Mouse (Mus musculus) neutrophil, adult 65 days (primary cell): ENCODE data around the gene Olfr126. TPM values are rescaled to one million over a fixed set of nuclear protein-coding genes. Genes with fewer than 3 reads are reported as not detected.

Experiments
- total RNA-seq: library from RNA; stranded (reverse); gene quantifications from 2 replicates; pipeline ENCODE4 v1.2.4, GENCODE M21; 2023

Gene Olfr126
- not detected in 2 replicates for total RNA-seq

GRCm38 (mm10) chr17:37847183-37847582, at the start of gene Olfr126:
Gene Olfr126 (plus strand): TSS chr17:37847483.

GRCm38 (mm10) chr17:37799588-37799987, 47.7 kb upstream of the Olfr126 start, which contains the start of gene Olfr124:
Gene Olfr124 (plus strand): TSS chr17:37799888.

GRCm38 (mm10) chr17:37832649-37833048, 14.6 kb upstream of the Olfr126 start, which contains the start of gene Olfr125:
Gene Olfr125 (plus strand): TSS chr17:37832949.

DNA sequence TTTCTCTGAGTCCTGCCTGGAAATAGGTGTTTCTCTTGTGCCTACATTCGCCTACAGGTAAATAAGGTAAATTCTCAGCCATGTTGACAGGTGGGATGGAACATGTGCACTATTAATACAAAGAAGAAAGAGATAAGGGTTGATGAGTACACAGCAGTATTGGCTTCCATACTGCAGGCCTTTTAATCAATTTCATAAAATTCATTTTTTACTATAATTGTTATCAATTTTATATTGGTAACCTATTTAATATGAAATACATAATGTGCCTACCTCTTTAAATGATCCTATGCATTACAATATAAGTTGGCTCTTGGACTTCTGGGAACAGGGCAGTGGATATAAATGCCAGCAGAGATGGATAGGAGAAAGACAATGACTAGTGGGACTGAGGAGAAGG, 52.9 kb downstream of the Olfr126 start, which contains the start of gene Olfr127:
Gene Olfr127, plus strand, starts transcription at position 301 of the 400 bp plus-strand sequence.

Other genes with a start within 250 kb of the Olfr126 start
- not detected in 2 replicates for gene Olfr115, start 220.4 kb upstream of the Olfr126 start, total RNA-seq
- not detected in 2 replicates for gene Olfr116, start 220.3 kb upstream of the Olfr126 start, total RNA-seq
- gene Olfr117, start 183.7 kb upstream of the Olfr126 start, total RNA-seq: not detected in 2 replicates
- not detected in 2 replicates for gene Olfr118, start 180.5 kb upstream of the Olfr126 start, total RNA-seq
- gene Olfr119, start 150.9 kb upstream of the Olfr126 start, total RNA-seq: not detected in 2 replicates
- gene Olfr120, start 125.7 kb upstream of the Olfr126 start, total RNA-seq: not detected in 2 replicates
- gene Olfr121, start 98.6 kb upstream of the Olfr126 start, total RNA-seq: not detected in 2 replicates
- not detected in 2 replicates for gene Olfr122, start 78.9 kb upstream of the Olfr126 start, total RNA-seq
- not detected in 2 replicates for gene Olfr123, start 54.0 kb upstream of the Olfr126 start, total RNA-seq
- not detected in 2 replicates for gene Olfr124, start 47.6 kb upstream of the Olfr126 start, total RNA-seq
- gene Olfr125, start 14.5 kb upstream of the Olfr126 start, total RNA-seq: not detected in 2 replicates
- not detected in 2 replicates for gene Olfr127, start 53.0 kb downstream of the Olfr126 start, total RNA-seq
- gene Olfr128, start 73.1 kb downstream of the Olfr126 start, total RNA-seq: not detected in 2 replicates
- not detected in 2 replicates for gene Olfr761, start 105.6 kb downstream of the Olfr126 start, total RNA-seq
- not detected in 2 replicates for gene Olfr129, start 212.6 kb downstream of the Olfr126 start, total RNA-seq
- gene Olfr130, start 216.4 kb downstream of the Olfr126 start, total RNA-seq: not detected in 2 replicates
- not detected in 2 replicates for gene Olfr131, start 241.2 kb downstream of the Olfr126 start, total RNA-seq